Comparison of ENCODE assay signal across 8 mouse cellular contexts in genomic region chr11:58092541-58092940, GRCm38 (mm10). TPM values are rescaled to one million over a fixed set of nuclear protein-coding genes. Genes with fewer than 3 reads are reported as not detected.
DNase-seq lines count a peak whose midpoint lies in the region; ATAC-seq and TF ChIP-seq lines count a peak whose summit lies in the region.

No protein-coding gene starts in this region.

- WGBS in liver, adult 2 months: 16% methylated on average over 4 of the region's 4 CpGs
- WGBS in intestine, postnatal 0 days: 47% methylated on average over 4 of the region's 4 CpGs

- 0 out of 2 replicates have a peak, but pooled peaks have one; percentile 41 for ATAC-seq in erythroblast, adult 5-6 weeks (replicated peaks; ENCODE audit: low FRiP score, poor library complexity, severe bottlenecking)
- no peak for ATAC-seq in intestine, postnatal 0 days

- H3ac ChIP-seq in myocyte (ENCODE audit: control insufficient read depth, insufficient read length): no peak overlapping the region

- peak overlapping the region; percentile 59 for H3K9ac ChIP-seq in liver, adult 2 months (ENCODE audit: low read depth, low read length)
- H3K9ac ChIP-seq in intestine, postnatal 0 days (ENCODE audit: low read depth, low read length): no peak overlapping the region

- no peak for TF ChIP-seq CTCF in liver, adult 2 months (IDR thresholded peaks at IDR 0.05; ENCODE audit: low read depth, low read length)
- no peak for TF ChIP-seq CTCF in intestine, postnatal 0 days (IDR thresholded peaks at IDR 0.05; ENCODE audit: low read depth)

- no peak for TF ChIP-seq POLR2A in liver, adult 2 months (IDR thresholded peaks at IDR 0.05; ENCODE audit: extremely low read depth, insufficient read depth, low read length)
- no peak for TF ChIP-seq POLR2A in myocyte (IDR thresholded peaks at IDR 0.05; ENCODE audit: insufficient read length, low read depth)

- H3K79me2 ChIP-seq in liver, adult 2 months (ENCODE audit: control insufficient read depth, insufficient read depth, low read length): no peaks in the 10 kb centered on the region
- no peaks in the 10 kb centered on the region for H3K79me2 ChIP-seq in myocyte (ENCODE audit: control insufficient read depth, insufficient read depth)

- no peaks in the 10 kb centered on the region for H3K9me3 ChIP-seq in intestine, postnatal 0 days (ENCODE audit: control insufficient read depth)

- no peaks in the 10 kb centered on the region for H3K27me3 ChIP-seq in liver, adult 2 months (ENCODE audit: control insufficient read depth, insufficient read depth, low read length)
- H3K27me3 ChIP-seq in intestine, postnatal 0 days (replicated peaks; ENCODE audit: control insufficient read depth, insufficient read depth, low read length): no peaks in the 10 kb centered on the region
- H3K27me3 ChIP-seq in myocyte (ENCODE audit: control insufficient read depth, insufficient read depth, insufficient read length): no peaks in the 10 kb centered on the region

- H3K27ac ChIP-seq in liver, adult 2 months (replicated peaks; ENCODE audit: insufficient read depth, low read depth, low read length): peak overlapping the region; percentile 74
- no peak overlapping the region for H3K27ac ChIP-seq in intestine, postnatal 0 days (ENCODE audit: low read depth, low read length)

- H3K4me1 ChIP-seq in liver, adult 2 months (ENCODE audit: control insufficient read depth, insufficient read depth, low read length): peaks cover 11% of the 10 kb centered on the region
- no peaks in the 10 kb centered on the region for H3K4me1 ChIP-seq in intestine, postnatal 0 days (replicated peaks; ENCODE audit: control insufficient read depth, insufficient read depth, low read length)

- H3K36me3 ChIP-seq in liver, adult 2 months (ENCODE audit: control insufficient read depth, insufficient read depth, low read length): no peaks in the 10 kb centered on the region
- H3K36me3 ChIP-seq in intestine, postnatal 0 days (ENCODE audit: control insufficient read depth, insufficient read depth): no peaks in the 10 kb centered on the region
- H3K36me3 ChIP-seq in myocyte (ENCODE audit: control insufficient read depth, insufficient read depth): no peaks in the 10 kb centered on the region

- DNase-seq in liver, adult 2 months (ENCODE audit: extremely low read depth, low read depth, low spot score): peak; percentile 45
- DNase-seq in liver: no peak
- no peak for DNase-seq in gastrocnemius, adult 8-10 months (ENCODE audit: low spot score in 2 of 2)
- DNase-seq in frontal cortex, postnatal 25 days (ENCODE audit: low spot score in 2 of 2): no peak
- DNase-seq in thymus, postnatal 4 days: no peak

- peak overlapping the region; percentile 59 for H3K4me3 ChIP-seq in liver, adult 2 months (ENCODE audit: insufficient read depth, low read depth, low read length)
- H3K4me3 ChIP-seq in intestine, postnatal 0 days (ENCODE audit: low read depth, low read length): peak overlapping the region; percentile 16; the same call in 1 of the 2 replicates
- H3K4me3 ChIP-seq in myocyte: peak overlapping the region; percentile 18

- H3K4me2 ChIP-seq in intestine, postnatal 0 days (replicated peaks; ENCODE audit: low read depth): peak overlapping the region; percentile 60
- H3K4me2 ChIP-seq in myocyte (ENCODE audit: low read depth): peak overlapping the region; percentile 75

TF ChIP-seq in myocyte, 11 proteins besides CTCF, POLR2A, EP300 and RAD21:
- TF ChIP-seq TCF12 (IDR thresholded peaks at IDR 0.05; ENCODE audit: insufficient read depth, poor library complexity, severe bottlenecking) (no peak), CEBPB (IDR thresholded peaks at IDR 0.05; ENCODE audit: insufficient read depth, poor library complexity, severe bottlenecking) (no peak), SRF (IDR thresholded peaks at IDR 0.05; ENCODE audit: control insufficient read depth, insufficient read length, low read depth) (no peak), TCF3 (IDR thresholded peaks at IDR 0.05; ENCODE audit: insufficient read length, low read depth) (no peak), POLR2AphosphoS2 (IDR thresholded peaks at IDR 0.05; ENCODE audit: insufficient read length, low read depth) (no peak), USF1 (IDR thresholded peaks at IDR 0.05; ENCODE audit: low read depth) (no peak), MAX (IDR thresholded peaks at IDR 0.05; ENCODE audit: low read depth) (no peak), E2F4 (IDR thresholded peaks at IDR 0.05; ENCODE audit: insufficient read depth) (no peak), MYOD1 (IDR thresholded peaks at IDR 0.05; ENCODE audit: control insufficient read depth in 1 of 3, insufficient read length in 2 of 3, low read depth in 2 of 3) (no peak), MYOG (IDR thresholded peaks at IDR 0.05; ENCODE audit: control insufficient read depth in 1 of 3, insufficient read depth in 1 of 3, insufficient read length in 2 of 3, low read depth in 2 of 3) (no peak), REST (IDR thresholded peaks at IDR 0.05; ENCODE audit: insufficient read depth, insufficient read length) (no peak)
TF ChIP-seq in myocyte: peak in this region for 0.

RNA-seq across cellular contexts. Expression of gene Gm12248, which starts 0.4 kb away (rescaled TPM):
- total RNA-seq in liver, adult 2 months (2014; rRNA removed): not detected in 2 replicates
- 1.7 TPM in 2 replicates for polyA plus RNA-seq in liver, adult 2 months (2012; rRNA removed)
- not detected in 2 replicates for total RNA-seq in erythroblast, adult 5-6 weeks (2015; ENCODE audit: low replicate concordance)
- total RNA-seq in erythroblast, adult 5-6 weeks (2017; ENCODE audit: low replicate concordance): not detected in 2 replicates
- not detected in 2 replicates for polyA plus RNA-seq in intestine, postnatal 0 days (2015; fragmentation: Nextera tagmentation; extraction: Ambion mirVana)
- polyA plus RNA-seq in myocyte (2012; fragmentation: generic; extraction: Trizol): 0.19 TPM
- not detected for total RNA-seq in gastrocnemius, adult 8-10 months (2022)

RNA-seq across cellular contexts. Expression of gene Cnot8, which starts 11.4 kb away (rescaled TPM):
- 48.0 and 49.1 TPM in 2 replicates for total RNA-seq in liver, adult 2 months (2014; rRNA removed)
- polyA plus RNA-seq in liver, adult 2 months (2012; rRNA removed): 40.2 and 49.0 TPM in 2 replicates
- 17.8 and 22.3 TPM in 2 replicates for total RNA-seq in erythroblast, adult 5-6 weeks (2015; ENCODE audit: low replicate concordance)
- total RNA-seq in erythroblast, adult 5-6 weeks (2017; ENCODE audit: low replicate concordance): 24.5 and 26.5 TPM in 2 replicates
- polyA plus RNA-seq in intestine, postnatal 0 days (2015; fragmentation: Nextera tagmentation; extraction: Ambion mirVana): 43.2 and 46.2 TPM in 2 replicates
- polyA plus RNA-seq in myocyte (2012; fragmentation: generic; extraction: Trizol): 51.2 TPM
- 10 to 100 TPM; 30.3 to 36.8 (median 32.5) TPM for total RNA-seq in gastrocnemius, adult 8-10 months (2022)
